Mouse (Mus musculus): ENCODE results near the gene Jarid2.

- TF ChIP-seq POLR2A (IDR thresholded peaks at IDR 0.05; ENCODE audit: insufficient read length, low read depth) (no peak), MYOG (IDR thresholded peaks at IDR 0.05; ENCODE audit: control insufficient read depth in 1 of 3, insufficient read depth in 1 of 3, insufficient read length in 2 of 3, low read depth in 2 of 3) (no peak), E2F4 (IDR thresholded peaks at IDR 0.05; ENCODE audit: insufficient read depth) (no peak), USF1 (IDR thresholded peaks at IDR 0.05; ENCODE audit: low read depth) (no peak), TCF12 (IDR thresholded peaks at IDR 0.05; ENCODE audit: insufficient read depth, poor library complexity, severe bottlenecking) (no peak), MYOD1 (IDR thresholded peaks at IDR 0.05; ENCODE audit: control insufficient read depth in 1 of 3, insufficient read length in 2 of 3, low read depth in 2 of 3) (no peak), SRF (IDR thresholded peaks at IDR 0.05; ENCODE audit: control insufficient read depth, insufficient read length, low read depth) (no peak), REST (IDR thresholded peaks at IDR 0.05; ENCODE audit: insufficient read depth, insufficient read length) (no peak), POLR2AphosphoS2 (IDR thresholded peaks at IDR 0.05; ENCODE audit: insufficient read length, low read depth) (no peak), MAX (IDR thresholded peaks at IDR 0.05; ENCODE audit: low read depth) (no peak)
Observed at GRCm38 (mm10) chr13:44733036-44733372, 3.7 kb downstream of the Jarid2 start.
